In genomic region chr5:34186391-34186790, GRCm38 (mm10) we compare ENCODE assay signal across 8 mouse cellular contexts. TPM values are rescaled to one million over a fixed set of nuclear protein-coding genes. Genes with fewer than 3 reads are reported as not detected.
DNase-seq lines count a peak whose midpoint lies in the region; ATAC-seq and TF ChIP-seq lines count a peak whose summit lies in the region.

No protein-coding gene starts in this region.

- H3K4me1 ChIP-seq in cortical plate, adult 2 months (ENCODE audit: control insufficient read depth, insufficient read depth, low read length) = peaks cover 19% of the 10 kb centered on the region
- H3K4me1 ChIP-seq in heart, embryonic 15.5 days (replicated peaks) = peaks cover 76% of the 10 kb centered on the region
- H3K4me1 ChIP-seq in liver, embryonic 13.5 days (replicated peaks) = peaks cover 47% of the 10 kb centered on the region
- peaks cover 55% of the 10 kb centered on the region for H3K4me1 ChIP-seq in stomach, embryonic 16.5 days (ENCODE audit: control insufficient read depth, insufficient read depth, low read length)

- WGBS in heart, embryonic 15.5 days = 45% methylated on average over 2 of the region's 2 CpGs
- 68% methylated on average over 2 of the region's 2 CpGs for WGBS in liver, embryonic 13.5 days (ENCODE audit: insufficient replicate concordance)
- 35% methylated on average over 2 of the region's 2 CpGs for WGBS in stomach, embryonic 16.5 days

- H3K27me3 ChIP-seq in heart, embryonic 15.5 days = no peaks in the 10 kb centered on the region
- no peaks in the 10 kb centered on the region for H3K27me3 ChIP-seq in liver, embryonic 13.5 days
- H3K27me3 ChIP-seq in stomach, embryonic 16.5 days (ENCODE audit: control insufficient read depth, insufficient read depth, low read length) = no peaks in the 10 kb centered on the region

- no peak for DNase-seq in layer of hippocampus, adult 2 months (ENCODE audit: low spot score in 2 of 2)
- no peak for DNase-seq in layer of hippocampus, postnatal 10 days (ENCODE audit: low spot score in 2 of 2)
- DNase-seq in liver, embryonic 13.5 days = no peak
- no peak for DNase-seq in left cerebral cortex, postnatal 4 days

- intact Hi-C loops in left cerebral cortex, postnatal 4 days (cut with DNase I) = no loop called here

- peak overlapping the region; percentile 97 for H3K27ac ChIP-seq in layer of hippocampus, adult 2 months
- H3K27ac ChIP-seq in cortical plate, adult 2 months (ENCODE audit: insufficient read depth, low read length) = peak overlapping the region; percentile 58; the same call in 1 of the 2 replicates
- H3K27ac ChIP-seq in heart, embryonic 15.5 days = peak overlapping the region; percentile 98
- H3K27ac ChIP-seq in liver, embryonic 13.5 days = no peak overlapping the region
- peak overlapping the region; percentile 95 for H3K27ac ChIP-seq in stomach, embryonic 16.5 days (ENCODE audit: low read length)

- H3K9ac ChIP-seq in heart, embryonic 15.5 days = peak overlapping the region; percentile 96
- H3K9ac ChIP-seq in liver, embryonic 13.5 days = peak overlapping the region; percentile 80
- H3K9ac ChIP-seq in stomach, embryonic 16.5 days (ENCODE audit: low read length) = peak overlapping the region; percentile 93

- peak overlapping the region; percentile 82 for H3K4me2 ChIP-seq in heart, embryonic 15.5 days
- peak overlapping the region; percentile 100 for H3K4me2 ChIP-seq in liver, embryonic 13.5 days
- peak overlapping the region; percentile 78 for H3K4me2 ChIP-seq in stomach, embryonic 16.5 days (ENCODE audit: low read depth, low read length)

- TF ChIP-seq CTCF in layer of hippocampus, adult 2 months (conservative IDR thresholded peaks at IDR 0.05) = no peak
- TF ChIP-seq CTCF in cortical plate, adult 2 months (IDR thresholded peaks at IDR 0.05; ENCODE audit: extremely low read depth, insufficient read depth, low read length) = no peak

- ATAC-seq in heart, embryonic 15.5 days (replicated peaks; ENCODE audit: insufficient number of reproducible peaks, insufficient read depth, low FRiP score, low read depth) = no peak
- ATAC-seq in liver, embryonic 13.5 days (ENCODE audit: low read depth) = no peak
- ATAC-seq in stomach, embryonic 16.5 days (ENCODE audit: insufficient read depth, low FRiP score) = no peak
- ATAC-seq in megakaryocyte progenitor cell, adult 5-6 weeks (replicated peaks; ENCODE audit: poor library complexity) = no peak

- H3K4me3 ChIP-seq in layer of hippocampus, adult 2 months = peak overlapping the region; percentile 87
- H3K4me3 ChIP-seq in cortical plate, adult 2 months (ENCODE audit: insufficient read depth, low read length) = peak overlapping the region; percentile 76
- peak overlapping the region; percentile 97 for H3K4me3 ChIP-seq in heart, embryonic 15.5 days
- peak overlapping the region; percentile 77 for H3K4me3 ChIP-seq in liver, embryonic 13.5 days (replicated peaks)
- H3K4me3 ChIP-seq in stomach, embryonic 16.5 days (replicated peaks; ENCODE audit: low read length) = peak overlapping the region; percentile 85

- peaks cover 7% of the 10 kb centered on the region for H3K36me3 ChIP-seq in heart, embryonic 15.5 days
- H3K36me3 ChIP-seq in liver, embryonic 13.5 days = no peaks in the 10 kb centered on the region
- no peaks in the 10 kb centered on the region for H3K36me3 ChIP-seq in stomach, embryonic 16.5 days (ENCODE audit: control insufficient read depth, insufficient read depth, low read length)

- TF ChIP-seq POLR2A in cortical plate, adult 2 months (IDR thresholded peaks at IDR 0.05; ENCODE audit: extremely low read depth, insufficient read depth, low read length) = no peak

- H3K9me3 ChIP-seq in heart, embryonic 15.5 days (replicated peaks) = no peaks in the 10 kb centered on the region
- H3K9me3 ChIP-seq in liver, embryonic 13.5 days (replicated peaks) = no peaks in the 10 kb centered on the region
- H3K9me3 ChIP-seq in stomach, embryonic 16.5 days (replicated peaks; ENCODE audit: control insufficient read depth, low read length) = no peaks in the 10 kb centered on the region

RNA-seq across cellular contexts. Expression of gene Mxd4, which starts 1.1 kb away (rescaled TPM):
- total RNA-seq in layer of hippocampus, adult 2 months (2021) = 10 to 100 TPM; 84.9 to 94.7 TPM
- 10 to 100 TPM; 64.1 to 69.0 TPM for total RNA-seq in layer of hippocampus, postnatal 10 days (2021)
- polyA plus RNA-seq in cortical plate, adult 2 months (2012; rRNA removed) = 93.6 and 95.3 TPM in 2 replicates
- 22.3 and 28.6 TPM in 2 replicates for polyA plus RNA-seq in heart, embryonic 15.5 days (2015; fragmentation: Nextera tagmentation; extraction: Ambion mirVana)
- 3.2 and 3.8 TPM in 2 replicates for polyA plus RNA-seq in liver, embryonic 13.5 days (2015; fragmentation: Nextera tagmentation; extraction: Ambion mirVana)
- polyA plus RNA-seq in stomach, embryonic 16.5 days (2015; fragmentation: Nextera tagmentation; extraction: Ambion mirVana) = 32.8 and 36.9 TPM in 2 replicates
- 14.7 and 17.4 TPM in 2 replicates for total RNA-seq in megakaryocyte progenitor cell, adult 5-6 weeks (2015)
- 20.1 and 21.0 TPM in 2 replicates for total RNA-seq in megakaryocyte progenitor cell, adult 5-6 weeks (2017)
- total RNA-seq in left cerebral cortex, postnatal 4 days (2021) = 10 to 100 TPM; 60.6 to 65.7 TPM

RNA-seq across cellular contexts. Expression of gene Haus3, which starts 17.1 kb away (rescaled TPM):
- total RNA-seq in layer of hippocampus, adult 2 months (2021) = 1 to 10 TPM; 6.4 to 7.3 TPM
- total RNA-seq in layer of hippocampus, postnatal 10 days (2021) = 1 to 10 TPM; 6.5 to 8.9 TPM
- polyA plus RNA-seq in cortical plate, adult 2 months (2012; rRNA removed) = 5.5 and 5.7 TPM in 2 replicates
- 21.2 and 22.1 TPM in 2 replicates for polyA plus RNA-seq in heart, embryonic 15.5 days (2015; fragmentation: Nextera tagmentation; extraction: Ambion mirVana)
- 31.0 and 42.5 TPM in 2 replicates for polyA plus RNA-seq in liver, embryonic 13.5 days (2015; fragmentation: Nextera tagmentation; extraction: Ambion mirVana)
- polyA plus RNA-seq in stomach, embryonic 16.5 days (2015; fragmentation: Nextera tagmentation; extraction: Ambion mirVana) = 26.2 and 30.9 TPM in 2 replicates
- 90.0 and 96.2 TPM in 2 replicates for total RNA-seq in megakaryocyte progenitor cell, adult 5-6 weeks (2015)
- 108 and 158 TPM in 2 replicates for total RNA-seq in megakaryocyte progenitor cell, adult 5-6 weeks (2017)
- 1 to 10 TPM; 5.8 to 7.4 TPM for total RNA-seq in left cerebral cortex, postnatal 4 days (2021)

RNA-seq across cellular contexts. Expression of gene Poln, which starts 17.1 kb away (rescaled TPM):
- total RNA-seq in layer of hippocampus, adult 2 months (2021) = 1 to 10 TPM in 1 of 2 experiments, under 1 TPM in 1; 0.61 to 1.0 TPM
- total RNA-seq in layer of hippocampus, postnatal 10 days (2021) = 1 to 10 TPM in 1 of 2 experiments, under 1 TPM in 1; 0.58 to 2.0 TPM
- 1.4 and 3.1 TPM in 2 replicates for polyA plus RNA-seq in cortical plate, adult 2 months (2012; rRNA removed)
- polyA plus RNA-seq in heart, embryonic 15.5 days (2015; fragmentation: Nextera tagmentation; extraction: Ambion mirVana) = 0.45 and 0.52 TPM in 2 replicates
- polyA plus RNA-seq in liver, embryonic 13.5 days (2015; fragmentation: Nextera tagmentation; extraction: Ambion mirVana) = 0.64 and 0.97 TPM in 2 replicates
- polyA plus RNA-seq in stomach, embryonic 16.5 days (2015; fragmentation: Nextera tagmentation; extraction: Ambion mirVana) = 0.72 and 1.1 TPM in 2 replicates
- total RNA-seq in megakaryocyte progenitor cell, adult 5-6 weeks (2015) = 1.7 and 2.1 TPM in 2 replicates
- 1.2 and 2.5 TPM in 2 replicates for total RNA-seq in megakaryocyte progenitor cell, adult 5-6 weeks (2017)
- 1 to 10 TPM in 1 of 2 experiments, under 1 TPM in 1; 0.68 to 1.7 TPM for total RNA-seq in left cerebral cortex, postnatal 4 days (2021)

Comparison
In these comparisons a context has a peak if more than half of its experiments do, and no peak if none do; other contexts are left out.
1. RNA of gene Haus3, which starts 17.1 kb away (total RNA-seq): 90.0 to 158 TPM in megakaryocyte progenitor cell, adult 5-6 weeks; 6.5 to 8.9 TPM in layer of hippocampus, postnatal 10 days, 5.8 to 7.4 TPM in left cerebral cortex, postnatal 4 days and 6.4 to 7.3 TPM in layer of hippocampus, adult 2 months; every median in the first group is over 4 times any median in the second.
2. Peak in every context shown above with its lines, with median percentiles within 50 percentile points of each other: H3K4me3 ChIP-seq, H3K4me2 ChIP-seq and H3K9ac ChIP-seq.